Mouse (Mus musculus): ENCODE results near the gene Peak1. TPM values are rescaled to one million over a fixed set of nuclear protein-coding genes. Genes with fewer than 3 reads are reported as not detected.
A peak's percentile ranks its signal among the peaks of the same experiment; 100 is the strongest.
"Not testable (repeated sequence)": the region's sequence is repeated elsewhere in the genome, so short reads cannot be mapped to it uniquely, and the experiment has no call there.

Gene Peak1
- polyA plus RNA-seq, 1 experiment from 2014 or later = 3.4 TPM

- H3K4me3 ChIP-seq (replicated peaks) = no peak overlapping the region
- H3K4me1 ChIP-seq (replicated peaks) = no peaks in the 10 kb centered on the region
- H3K4me2 ChIP-seq (replicated peaks) = no peak overlapping the region
- no peaks in the 10 kb centered on the region for H3K9me3 ChIP-seq
- H3K36me3 ChIP-seq = no peaks in the 10 kb centered on the region
- no peak for ATAC-seq
- no peaks in the 10 kb centered on the region for H3K27me3 ChIP-seq
- no peak overlapping the region for H3K27ac ChIP-seq
- no peak overlapping the region for H3K9ac ChIP-seq (replicated peaks)
Observed at GRCm38 (mm10) chr9:56230906-56231305, 187.0 kb downstream of the Peak1 start.

GRCm38 (mm10) chr9:56227626-56228025, 190.2 kb downstream of the Peak1 start:
- no peak overlapping the region for H3K4me3 ChIP-seq (replicated peaks)
- peaks cover 11% of the 10 kb centered on the region; the same call in 1 of the 2 replicates for H3K27me3 ChIP-seq
- H3K27ac ChIP-seq = no peak overlapping the region
- no peaks in the 10 kb centered on the region for H3K36me3 ChIP-seq
- H3K9ac ChIP-seq (replicated peaks) = no peak overlapping the region
- no peak overlapping the region for H3K4me2 ChIP-seq (replicated peaks)
- WGBS = 92% methylated on average over 7 of the region's 7 CpGs
- H3K4me1 ChIP-seq (replicated peaks) = no peaks in the 10 kb centered on the region
- H3K9me3 ChIP-seq = no peaks in the 10 kb centered on the region
- no peak for ATAC-seq

GRCm38 (mm10) chr9:56223429-56224051, 194.3 kb downstream of the Peak1 start:
- not testable (repeated sequence) for H3K27ac ChIP-seq; H3K9me3 ChIP-seq; H3K9ac ChIP-seq (replicated peaks); H3K36me3 ChIP-seq; H3K4me1 ChIP-seq (replicated peaks)
- peak; percentile 100 for ATAC-seq
- Histone ChIP-seq H3K4me3 (replicated peaks) (peak overlapping the region; percentile 24), H3K4me2 (replicated peaks) (peak overlapping the region; percentile 45), H3K27me3 (peaks cover 17% of the 10 kb centered on the region)
- WGBS = 23% methylated on average over 45 of the region's 45 CpGs

- Histone ChIP-seq H3K27me3 (peaks cover 15% of the 10 kb centered on the region), H3K4me1 (replicated peaks) (peaks cover 6% of the 10 kb centered on the region), H3K4me2 (replicated peaks) (no peak overlapping the region), H3K9ac (replicated peaks) (no peak overlapping the region), H3K9me3 (no peaks in the 10 kb centered on the region), H3K27ac (no peak overlapping the region), H3K36me3 (no peaks in the 10 kb centered on the region), H3K4me3 (replicated peaks) (no peak overlapping the region)
- WGBS = 79% methylated on average over 2 of the region's 2 CpGs
- no peak for ATAC-seq
Observed at GRCm38 (mm10) chr9:56218860-56219259, 199.0 kb downstream of the Peak1 start.

DNA sequence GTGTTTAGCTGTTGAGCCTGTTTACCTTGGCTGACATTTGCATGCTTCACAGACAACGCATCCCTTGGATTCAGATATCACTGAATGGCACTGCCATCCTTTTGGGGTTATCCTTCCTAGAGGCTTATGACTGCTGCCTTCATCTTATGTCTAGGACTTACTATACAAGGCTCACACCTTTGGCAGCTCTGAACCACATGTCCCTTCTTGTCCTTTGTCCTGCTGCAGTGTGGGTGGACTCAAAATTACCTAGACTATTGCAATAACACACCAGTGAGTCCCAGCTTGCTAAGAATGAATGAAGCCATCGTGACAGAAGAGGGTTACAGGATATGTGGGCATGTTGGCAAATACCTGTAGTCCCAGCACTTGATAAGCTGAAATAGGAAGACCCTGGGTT, 199.8 kb downstream of the Peak1 start:
- no peak overlapping the region for H3K27ac ChIP-seq
- H3K36me3 ChIP-seq = no peaks in the 10 kb centered on the region
- H3K9me3 ChIP-seq = no peaks in the 10 kb centered on the region
- H3K4me3 ChIP-seq (replicated peaks) = no peak overlapping the region
- 88% methylated on average over 2 of the region's 2 CpGs for WGBS
- H3K4me1 ChIP-seq (replicated peaks) = peaks cover 11% of the 10 kb centered on the region
- no peak overlapping the region for H3K9ac ChIP-seq (replicated peaks)
- ATAC-seq = no peak
- H3K27me3 ChIP-seq = peaks cover 13% of the 10 kb centered on the region
- H3K4me2 ChIP-seq (replicated peaks) = no peak overlapping the region

GRCm38 (mm10) chr9:56217386-56217785, 200.5 kb downstream of the Peak1 start:
- H3K9me3 ChIP-seq = no peaks in the 10 kb centered on the region
- ATAC-seq = no peak
- no peak overlapping the region for H3K4me3 ChIP-seq (replicated peaks)
- H3K4me1 ChIP-seq (replicated peaks) = peaks cover 11% of the 10 kb centered on the region
- no peak overlapping the region for H3K27ac ChIP-seq
- WGBS = 97% methylated on average over 1 of the region's 1 CpGs
- H3K36me3 ChIP-seq = no peaks in the 10 kb centered on the region
- no peak overlapping the region for H3K4me2 ChIP-seq (replicated peaks)
- H3K9ac ChIP-seq (replicated peaks) = no peak overlapping the region
- peaks cover 7% of the 10 kb centered on the region for H3K27me3 ChIP-seq

DNA sequence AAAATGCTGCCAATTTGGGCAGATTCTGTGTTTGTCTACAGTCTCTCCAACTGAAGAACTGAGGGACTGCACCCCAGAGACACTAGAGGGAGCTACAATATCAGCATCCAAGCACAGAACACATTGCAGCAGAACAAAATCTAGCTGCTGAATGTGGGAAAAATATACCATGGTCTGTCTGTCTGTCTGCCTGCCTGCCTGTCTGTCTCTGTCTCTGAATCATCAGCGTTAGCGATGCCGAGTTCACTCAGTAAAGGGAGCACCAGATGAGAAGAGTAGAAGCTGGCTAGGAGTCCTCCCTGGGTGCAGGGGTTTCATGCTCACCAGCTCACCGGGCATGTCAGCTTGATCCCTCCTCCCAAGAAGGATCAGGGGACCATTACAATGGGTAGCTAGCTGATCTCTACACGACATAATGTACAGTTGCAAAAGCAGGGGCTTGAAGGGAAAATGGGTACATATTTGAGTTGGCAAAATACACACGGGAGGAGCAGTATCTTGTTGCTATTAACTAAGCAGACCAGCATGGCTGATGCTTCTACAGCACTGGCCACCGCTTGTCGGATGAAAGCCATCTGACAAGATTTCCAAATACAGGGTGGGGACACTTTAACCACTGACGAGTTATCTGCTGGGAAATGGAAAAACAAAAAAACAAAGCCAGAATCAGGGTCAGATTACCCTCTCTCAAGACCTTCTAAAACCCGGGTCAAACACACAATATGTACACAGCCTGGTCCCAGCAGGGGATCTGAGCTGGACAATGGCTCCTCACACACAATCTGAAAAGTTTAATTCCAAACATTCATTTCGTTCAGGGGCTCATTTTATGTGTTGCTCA, 204.2 kb downstream of the Peak1 start:
- H3K4me2 ChIP-seq (replicated peaks) = peak overlapping the region; percentile 51
- peak overlapping the region; percentile 23 for H3K4me3 ChIP-seq (replicated peaks)
- H3K27me3 ChIP-seq = peaks cover 3% of the 10 kb centered on the region; the same call in 1 of the 2 replicates
- H3K36me3 ChIP-seq = no peaks in the 10 kb centered on the region
- peak overlapping the region; percentile 39 for H3K9ac ChIP-seq (replicated peaks)
- peak; percentile 58; the same call in 1 of the 2 replicates for ATAC-seq
- 0 out of 2 replicates have a peak overlapping the region, but pooled peaks have one; percentile 33 for H3K27ac ChIP-seq
- no peaks in the 10 kb centered on the region for H3K9me3 ChIP-seq
- peaks cover 11% of the 10 kb centered on the region for H3K4me1 ChIP-seq (replicated peaks)
- WGBS = 4% methylated on average over 11 of the region's 11 CpGs

- H3K36me3 ChIP-seq = no peaks in the 10 kb centered on the region
- H3K4me3 ChIP-seq (replicated peaks) = no peak overlapping the region
- WGBS = 88% methylated on average over 8 of the region's 8 CpGs
- peaks cover 4% of the 10 kb centered on the region for H3K4me1 ChIP-seq (replicated peaks)
- no peak overlapping the region for H3K4me2 ChIP-seq (replicated peaks)
- H3K27ac ChIP-seq = no peak overlapping the region
- ATAC-seq = no peak
- H3K27me3 ChIP-seq = no peaks in the 10 kb centered on the region
- H3K9ac ChIP-seq (replicated peaks) = no peak overlapping the region
- H3K9me3 ChIP-seq = no peaks in the 10 kb centered on the region
Observed at GRCm38 (mm10) chr9:56208817-56209216, 209.1 kb downstream of the Peak1 start.

DNA sequence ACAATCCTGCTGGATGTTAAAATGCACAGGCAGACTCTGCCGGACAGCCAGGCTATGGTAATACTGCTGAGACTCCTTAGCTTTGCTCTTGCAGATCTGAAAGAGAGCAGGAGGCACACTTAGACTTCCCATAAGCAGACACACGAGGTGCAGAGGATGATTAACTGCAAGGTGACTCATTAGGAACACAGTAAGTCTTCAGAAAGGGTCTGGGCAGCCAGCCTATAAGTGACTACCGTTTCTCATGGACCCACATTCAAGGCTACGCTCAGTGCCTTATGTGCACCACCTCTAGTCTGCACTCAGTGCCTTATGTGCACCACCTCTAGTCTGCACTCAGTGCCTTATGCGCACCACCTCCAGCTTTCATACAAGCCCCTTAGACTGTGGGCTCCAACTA, 210.4 kb downstream of the Peak1 start:
- no peaks in the 10 kb centered on the region for H3K36me3 ChIP-seq
- no peak for ATAC-seq
- no peaks in the 10 kb centered on the region for H3K4me1 ChIP-seq (replicated peaks)
- H3K27me3 ChIP-seq = no peaks in the 10 kb centered on the region
- H3K4me2 ChIP-seq (replicated peaks) = no peak overlapping the region
- no peak overlapping the region for H3K27ac ChIP-seq
- no peak overlapping the region for H3K4me3 ChIP-seq (replicated peaks)
- no peaks in the 10 kb centered on the region for H3K9me3 ChIP-seq
- 89% methylated on average over 5 of the region's 5 CpGs for WGBS
- no peak overlapping the region for H3K9ac ChIP-seq (replicated peaks)

DNA sequence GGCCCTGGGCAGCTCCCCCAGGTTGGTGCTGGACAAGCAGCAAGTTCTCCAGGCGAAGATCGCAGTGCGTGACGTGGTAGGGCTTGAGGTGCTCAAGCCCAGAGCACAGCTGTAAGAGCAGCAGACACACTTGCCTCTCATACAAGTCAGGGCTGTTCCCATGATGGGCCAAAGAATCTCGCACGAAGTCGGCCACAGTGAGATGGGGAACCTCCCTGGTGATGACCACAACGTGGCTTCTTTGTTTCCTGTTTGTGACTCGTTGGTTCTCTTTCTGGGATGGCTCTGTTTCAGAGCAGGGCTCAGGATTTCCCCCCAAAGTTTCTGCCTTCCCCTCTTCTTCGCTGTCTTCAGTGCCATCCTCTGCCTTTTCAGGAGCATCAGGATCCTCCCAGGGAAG, 210.8 kb downstream of the Peak1 start:
- Histone ChIP-seq H3K9me3 (no peaks in the 10 kb centered on the region), H3K4me1 (replicated peaks) (no peaks in the 10 kb centered on the region), H3K4me3 (replicated peaks) (no peak overlapping the region), H3K27me3 (no peaks in the 10 kb centered on the region), H3K27ac (no peak overlapping the region), H3K4me2 (replicated peaks) (no peak overlapping the region), H3K9ac (replicated peaks) (no peak overlapping the region), H3K36me3 (no peaks in the 10 kb centered on the region)
- no peak for ATAC-seq
- 92% methylated on average over 10 of the region's 10 CpGs for WGBS

DNA sequence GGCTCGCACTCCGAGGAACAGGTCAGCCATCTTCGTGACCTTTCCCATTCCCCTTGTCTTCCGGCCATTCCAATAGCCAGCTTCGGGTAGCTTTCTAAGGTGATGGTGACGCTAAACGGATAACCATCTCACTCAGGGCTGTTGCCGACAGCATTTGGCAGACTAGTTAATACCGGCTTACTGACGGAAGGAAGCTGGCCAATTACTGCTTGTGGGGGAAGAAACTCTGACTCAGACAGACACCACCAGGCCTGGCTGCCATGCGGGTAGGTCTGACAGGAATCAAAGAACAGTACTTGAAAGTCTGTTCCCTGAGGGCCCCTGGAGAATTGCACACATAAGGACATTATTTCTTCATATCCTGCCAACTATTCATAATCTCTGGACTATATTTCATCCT, 212.5 kb downstream of the Peak1 start:
- Histone ChIP-seq H3K27me3 (no peaks in the 10 kb centered on the region), H3K4me1 (replicated peaks) (no peaks in the 10 kb centered on the region), H3K4me2 (replicated peaks) (no peak overlapping the region), H3K9ac (replicated peaks) (no peak overlapping the region), H3K27ac (no peak overlapping the region), H3K4me3 (replicated peaks) (no peak overlapping the region), H3K9me3 (no peaks in the 10 kb centered on the region), H3K36me3 (no peaks in the 10 kb centered on the region)
- ATAC-seq = no peak
- 89% methylated on average over 11 of the region's 11 CpGs for WGBS

DNA sequence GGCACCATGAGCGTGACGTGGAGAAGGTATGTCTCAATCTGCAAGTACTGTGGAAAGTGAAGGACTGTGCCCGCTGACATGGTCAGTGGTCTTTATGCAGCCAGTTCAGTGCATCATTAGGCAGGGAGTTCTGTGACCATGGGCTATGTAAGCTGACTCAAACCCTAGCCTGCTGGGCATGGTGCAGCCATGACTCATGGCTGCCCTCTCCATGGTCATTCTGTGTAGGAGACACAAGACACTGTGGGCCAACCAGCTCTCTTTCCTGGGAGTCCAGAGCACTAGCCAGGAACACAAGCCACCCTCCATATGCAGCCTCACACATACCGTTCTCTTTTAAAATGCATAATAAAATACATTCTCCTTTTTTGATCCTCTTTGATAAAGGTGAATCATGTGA, 213.6 kb downstream of the Peak1 start:
- Histone ChIP-seq H3K27ac (no peak overlapping the region), H3K9ac (replicated peaks) (no peak overlapping the region), H3K4me3 (replicated peaks) (no peak overlapping the region), H3K36me3 (no peaks in the 10 kb centered on the region), H3K4me2 (replicated peaks) (no peak overlapping the region), H3K4me1 (replicated peaks) (no peaks in the 10 kb centered on the region), H3K9me3 (no peaks in the 10 kb centered on the region), H3K27me3 (0 out of 2 replicates have a peak, but pooled peaks cover 5% of the 10 kb centered on the region)
- 96% methylated on average over 4 of the region's 4 CpGs for WGBS
- no peak for ATAC-seq

All from midbrain, embryonic 13.5 days (tissue).